Mouse (Mus musculus): ENCODE results near the gene Kctd13. TPM values are rescaled to one million over a fixed set of nuclear protein-coding genes. Genes with fewer than 3 reads are reported as not detected.
A peak's percentile ranks its signal among the peaks of the same experiment; 100 is the strongest.

Kctd13 gene
- total RNA-seq, 1 experiment from 2014 or later: 42.7 TPM

- no peak for DNase-seq
These were observed 53.4 kb downstream of the Kctd13 start for GRCm38 (mm10) chr7:126982054-126982453.

- DNase-seq: no peak
These were observed 54.4 kb downstream of the Kctd13 start for GRCm38 (mm10) chr7:126983113-126983512.

GRCm38 (mm10) chr7:126984667-126985444 is 56.2 kb downstream of the Kctd13 start:
- DNase-seq: no peak

- peak; percentile 28 for DNase-seq
These were observed 57.6 kb downstream of the Kctd13 start for GRCm38 (mm10) chr7:126986319-126986718.

GRCm38 (mm10) chr7:126988816-126989215 is 60.1 kb downstream of the Kctd13 start:
- DNase-seq: no peak

Other genes with a start within 250 kb of the Kctd13 start
- 83.3 and 85.8 TPM in 2 replicates for gene Bola2, start 233.5 kb upstream of the Kctd13 start, total RNA-seq (2021)
- 12.8 and 17.5 TPM in 2 replicates for gene Slx1b, start 233.1 kb upstream of the Kctd13 start, total RNA-seq (2021)
- gene Coro1a, start 221.1 kb upstream of the Kctd13 start, total RNA-seq (2021): 3.5 and 8.0 TPM in 2 replicates
- 142 and 170 TPM in 2 replicates for gene Mapk3, start 169.3 kb upstream of the Kctd13 start, total RNA-seq (2021)
- 6.5 and 7.5 TPM in 2 replicates for gene Gdpd3, start 162.5 kb upstream of the Kctd13 start, total RNA-seq (2021)
- 122 and 181 TPM in 2 replicates for gene Ypel3, start 151.9 kb upstream of the Kctd13 start, total RNA-seq (2021)
- 0.67 and 1.6 TPM in 2 replicates for gene Tbx6, start 147.4 kb upstream of the Kctd13 start, total RNA-seq (2021)
- 91.5 and 101 TPM in 2 replicates for gene Ppp4c, start 136.4 kb upstream of the Kctd13 start, total RNA-seq (2021)
- 17.2 and 17.3 TPM in 2 replicates for gene Fam57b, start 131.2 kb upstream of the Kctd13 start, total RNA-seq (2021)
- not detected in 2 replicates for gene 4930451I11Rik, start 97.2 kb upstream of the Kctd13 start, total RNA-seq (2021)
- gene Doc2a, start 81.5 kb upstream of the Kctd13 start, total RNA-seq (2021): 0.52 and 1.9 TPM in 2 replicates
- gene Hirip3, start 66.9 kb upstream of the Kctd13 start, total RNA-seq (2021): 23.2 and 39.1 TPM in 2 replicates
- 44.4 and 50.5 TPM in 2 replicates for gene Ino80e, start 66.5 kb upstream of the Kctd13 start, total RNA-seq (2021)
- 82.8 and 89.5 TPM in 2 replicates for gene Taok2, start 44.2 kb upstream of the Kctd13 start, total RNA-seq (2021)
- gene Tmem219, start 6.0 kb upstream of the Kctd13 start, total RNA-seq (2021): 21.7 and 34.5 TPM in 2 replicates
- gene Asphd1, start 20.7 kb downstream of the Kctd13 start, total RNA-seq (2021): 1.6 and 2.5 TPM in 2 replicates
- gene Sez6l2, start 21.7 kb downstream of the Kctd13 start, total RNA-seq (2021): 91.1 and 128 TPM in 2 replicates
- 95.1 and 99.5 TPM in 2 replicates for gene Cdipt, start 47.0 kb downstream of the Kctd13 start, total RNA-seq (2021)
- gene Cdiptos, start 47.2 kb downstream of the Kctd13 start, total RNA-seq (2021): 0.71 and 2.0 TPM in 2 replicates
- gene Mvp, start 85.7 kb downstream of the Kctd13 start, total RNA-seq (2021): 102 and 118 TPM in 2 replicates
- gene Pagr1b, start 87.6 kb downstream of the Kctd13 start, total RNA-seq (2021): 1.7 and 2.8 TPM in 2 replicates
- gene Pagr1a, start 88.5 kb downstream of the Kctd13 start, total RNA-seq (2021): 13.4 and 28.2 TPM in 2 replicates
- gene Gm42742, start 92.2 kb downstream of the Kctd13 start, total RNA-seq (2021): 31.0 and 44.0 TPM in 2 replicates
- 2.2 and 5.1 TPM in 2 replicates for gene Prrt2, start 92.3 kb downstream of the Kctd13 start, total RNA-seq (2021)
- gene Maz, start 98.2 kb downstream of the Kctd13 start, total RNA-seq (2021): 167 and 171 TPM in 2 replicates
- gene Kif22, start 113.6 kb downstream of the Kctd13 start, total RNA-seq (2021): 9.5 and 15.0 TPM in 2 replicates
- gene Zg16, start 158.4 kb downstream of the Kctd13 start, total RNA-seq (2021): not detected in 2 replicates
- gene AI467606, start 162.5 kb downstream of the Kctd13 start, total RNA-seq (2021): 0.43 and 1.1 TPM in 2 replicates
- gene Qprt, start 193.3 kb downstream of the Kctd13 start, total RNA-seq (2021): 0.21 TPM in 1 of 2 replicates, not detected in the other
- gene Spn, start 208.9 kb downstream of the Kctd13 start, total RNA-seq (2021): 0.55 and 1.0 TPM in 2 replicates